22 mouse cellular contexts compared by ENCODE assay signal in genomic region chr9:61724070-61724469, GRCm38 (mm10).
DNase-seq lines count a peak whose midpoint lies in the region; ATAC-seq and TF ChIP-seq lines count a peak whose summit lies in the region.
"Had no signal": no experiment of that assay in that cellular context is flagged by ENCODE, and none has a peak within 500 bp of the region (broad histone marks: within the 10 kb centered on the region; RNA-seq: fewer than 3 reads in every experiment).

No protein-coding gene starts in this region.

- H3K36me3 ChIP-seq in liver, adult 2 months (ENCODE audit: control insufficient read depth, insufficient read depth, low read length) = no peaks in the 10 kb centered on the region
- no peaks in the 10 kb centered on the region for H3K36me3 ChIP-seq in liver, embryonic 12.5 days
- no peaks in the 10 kb centered on the region for H3K36me3 ChIP-seq in thymus, adult 2 months (ENCODE audit: control insufficient read depth, insufficient read depth, low read length)
- H3K36me3 ChIP-seq: embryonic facial prominence, embryonic 12.5 days; G1E; heart, embryonic 10.5 days; limb, embryonic 13.5 days; neural tube, embryonic 13.5 days had no signal

- WGBS in liver, adult 2 months = 58% methylated on average over 2 of the region's 2 CpGs
- 68% methylated on average over 2 of the region's 2 CpGs for WGBS in liver, embryonic 12.5 days (ENCODE audit: insufficient replicate concordance)
- WGBS in thymus, adult 2 months = 96% methylated on average over 2 of the region's 2 CpGs

- no peaks in the 10 kb centered on the region for H3K27me3 ChIP-seq in liver, adult 2 months (ENCODE audit: control insufficient read depth, insufficient read depth, low read length)
- H3K27me3 ChIP-seq in liver, embryonic 12.5 days (replicated peaks) = peaks cover 11% of the 10 kb centered on the region
- H3K27me3 ChIP-seq in thymus, adult 2 months (ENCODE audit: control insufficient read depth, insufficient read depth, low read length) = no peaks in the 10 kb centered on the region
- H3K27me3 ChIP-seq: embryonic facial prominence, embryonic 12.5 days had no signal

- intact Hi-C loops in gastrocnemius, postnatal 36 days (cut with DNase I) = no loop called here

- TF ChIP-seq POLR2A in liver, adult 2 months (IDR thresholded peaks at IDR 0.05; ENCODE audit: extremely low read depth, insufficient read depth, low read length) = no peak
- no peak for TF ChIP-seq POLR2A in thymus, adult 2 months (IDR thresholded peaks at IDR 0.05; ENCODE audit: control insufficient read depth, extremely low read depth, insufficient read depth, low read length, poor library complexity)

- H3K4me1 ChIP-seq in liver, adult 2 months (ENCODE audit: control insufficient read depth, insufficient read depth, low read length) = peaks cover 13% of the 10 kb centered on the region
- no peaks in the 10 kb centered on the region for H3K4me1 ChIP-seq in liver, embryonic 12.5 days
- H3K4me1 ChIP-seq in thymus, adult 2 months (replicated peaks; ENCODE audit: control insufficient read depth, insufficient read depth, low read length) = peaks cover 11% of the 10 kb centered on the region

- H3K9me3 ChIP-seq in liver, embryonic 12.5 days (replicated peaks) = no peaks in the 10 kb centered on the region
- H3K9me3 ChIP-seq: embryonic facial prominence, embryonic 12.5 days; G1E; heart, embryonic 10.5 days; limb, embryonic 13.5 days; neural tube, embryonic 13.5 days had no signal

- ATAC-seq in liver, embryonic 12.5 days = no peak
- ATAC-seq: forebrain, embryonic 16.5 days had no signal

- peak; percentile 25 for DNase-seq in liver, adult 2 months (ENCODE audit: extremely low read depth, low read depth, low spot score)
- DNase-seq in 416B (ENCODE audit: low read depth) (peak; percentile 37), A20 (ENCODE audit: low read depth, low spot score) (peak; percentile 50)
- DNase-seq in T-cell, adult 2 months (ENCODE audit: low spot score) = peak; percentile 8
- DNase-seq in thymus, adult 2 months = no peak
- no peak for DNase-seq in right cerebral cortex, adult 18-20 months
- no peak for DNase-seq in gastrocnemius, postnatal 36 days
- DNase-seq: adrenal gland, adult 8-10 months; cerebellum, adult 2 months; gastrocnemius, postnatal 10 days; kidney, adult 18-20 months; kidney, postnatal 4 days; lung, postnatal 10 days; thymus, adult 18-20 months had no signal

- no peaks in the 10 kb centered on the region for H3K79me2 ChIP-seq in liver, adult 2 months (ENCODE audit: control insufficient read depth, insufficient read depth, low read length)

- peak; percentile 16; the same call in 1 of the 2 replicates for TF ChIP-seq CTCF in liver, adult 2 months (IDR thresholded peaks at IDR 0.05; ENCODE audit: low read depth, low read length)
- TF ChIP-seq CTCF in thymus, adult 2 months (IDR thresholded peaks at IDR 0.05; ENCODE audit: borderline replicate concordance, control insufficient read depth, extremely low read depth, insufficient read depth, low read length, poor library complexity) = no peak

- H3K4me3 ChIP-seq in liver, adult 2 months (ENCODE audit: insufficient read depth, low read depth, low read length) = no peak overlapping the region
- H3K4me3 ChIP-seq in liver, embryonic 12.5 days = no peak overlapping the region
- H3K4me3 ChIP-seq in thymus, adult 2 months (ENCODE audit: control insufficient read depth, insufficient read depth, low read length) = no peak overlapping the region
- H3K4me3 ChIP-seq: embryonic facial prominence, embryonic 12.5 days; heart, embryonic 10.5 days; limb, embryonic 13.5 days; neural tube, embryonic 13.5 days had no signal

- H3K4me2 ChIP-seq in liver, embryonic 12.5 days = no peak overlapping the region
- H3K4me2 ChIP-seq: embryonic facial prominence, embryonic 12.5 days; hindbrain, embryonic 14.5 days; limb, embryonic 13.5 days; neural tube, embryonic 13.5 days had no signal

- H3K27ac ChIP-seq in liver, adult 2 months (replicated peaks; ENCODE audit: insufficient read depth, low read depth, low read length) = no peak overlapping the region
- H3K27ac ChIP-seq in liver, embryonic 12.5 days = no peak overlapping the region
- no peak overlapping the region for H3K27ac ChIP-seq in thymus, adult 2 months (ENCODE audit: control insufficient read depth, insufficient read depth, low read length)
- H3K27ac ChIP-seq: embryonic facial prominence, embryonic 12.5 days; heart, embryonic 10.5 days; hindbrain, embryonic 14.5 days; limb, embryonic 13.5 days; neural tube, embryonic 13.5 days had no signal

- no peak overlapping the region for H3K9ac ChIP-seq in liver, adult 2 months (ENCODE audit: low read depth, low read length)
- H3K9ac ChIP-seq in liver, embryonic 12.5 days = no peak overlapping the region
- H3K9ac ChIP-seq: embryonic facial prominence, embryonic 12.5 days; hindbrain, embryonic 14.5 days; limb, embryonic 13.5 days; neural tube, embryonic 13.5 days had no signal

Comparison
In these comparisons a context has a peak if more than half of its experiments do, and no peak if none do; other contexts are left out.
1. DNase-seq: peak in liver, adult 2 months (single experiment), 416B (single experiment), A20 (single experiment) and T-cell, adult 2 months (single experiment); none in thymus, adult 2 months (single experiment), right cerebral cortex, adult 18-20 months (single experiment) and gastrocnemius, postnatal 36 days (0 of 2).